Mouse (Mus musculus) limb, embryonic 13.5 days (tissue): ENCODE measurements around the gene Nagpa. TPM values are rescaled to one million over a fixed set of nuclear protein-coding genes. Genes with fewer than 3 reads are reported as not detected.
A peak's percentile ranks its signal among the peaks of the same experiment; 100 is the strongest.

Source experiments
- ATAC-seq: fragments of 200-750 bp; cut with Nextera tagmentation; 2 replicates; pipeline ENCODE4 v1.8.0; 2017; ENCODE audit warnings: low read depth, moderate number of reproducible peaks, moderate TSS enrichment; ENCODE audit not compliant: low FRiP score
- H3K27ac ChIP-seq: fragments of 300-500 bp; sonication (generic); 2 replicates; pipeline ENCODE4 v1.5.1; 2015; ENCODE audit warnings: inconsistent platforms, mild to moderate bottlenecking, moderate library complexity
- H3K27me3 ChIP-seq: fragments of 300-500 bp; sonication (generic); 2 replicates; pipeline ENCODE4 v1.6.1; 2015; ENCODE audit warnings: mild to moderate bottlenecking, inconsistent platforms
- H3K36me3 ChIP-seq: fragments of 300-500 bp; sonication (generic); 2 replicates; pipeline ENCODE4 v1.6.1; 2015; ENCODE audit warnings: inconsistent platforms, mild to moderate bottlenecking, moderate library complexity
- H3K4me1 ChIP-seq: fragments of 300-500 bp; sonication (generic); 2 replicates; pipeline ENCODE4 v1.6.1; 2015; ENCODE audit warnings: inconsistent platforms
- H3K4me2 ChIP-seq: fragments of 300-500 bp; sonication (generic); replicated peaks from 2 replicates; pipeline ENCODE4 v1.6.1; 2015; ENCODE audit warnings: inconsistent platforms, mild to moderate bottlenecking, moderate library complexity
- H3K4me3 ChIP-seq: fragments of 300-500 bp; sonication (generic); 2 replicates; pipeline ENCODE4 v1.5.1; 2015; ENCODE audit warnings: moderate library complexity, mild to moderate bottlenecking, inconsistent platforms
- H3K9ac ChIP-seq: fragments of 300-500 bp; sonication (generic); 2 replicates; pipeline ENCODE4 v1.6.1; 2015; ENCODE audit warnings: mild to moderate bottlenecking, inconsistent platforms
- H3K9me3 ChIP-seq: fragments of 300-500 bp; sonication (generic); 2 replicates; pipeline ENCODE4 v1.6.1; 2016; ENCODE audit warnings: inconsistent platforms
- WGBS: fragments of 180-500 bp; shearing (Covaris S2); methylation state at CpG from one replicate; pipeline ENCODE4 v1.1.7; 2015; 5-methylcytosine and 5-hydroxymethylcytosine counted together
- microRNA-seq: library from miRNA; unstranded; fragments of <30 nt; microRNA quantifications from one replicate; pipeline ENCODE4, GENCODE M21; 2016
- polyA plus RNA-seq: library from polyadenylated mRNA; unstranded; fragments of >200 nt; fragmentation: Nextera tagmentation; extraction: Ambion mirVana; gene quantifications from 2 replicates; pipeline ENCODE4 v1.2.1, GENCODE M21; 2015

Gene Nagpa
- polyA plus RNA-seq, 1 experiment from 2014 or later = 16.5 TPM

GRCm38 (mm10) chr16:5150544-5150943, 53.3 kb downstream of the Nagpa start:
- peaks cover 29% of the 10 kb centered on the region for H3K27me3 ChIP-seq
- no peak for ATAC-seq
- no peak overlapping the region for H3K4me2 ChIP-seq
- no peak overlapping the region for H3K9ac ChIP-seq
- H3K4me3 ChIP-seq = no peak overlapping the region
- H3K4me1 ChIP-seq = peaks cover 10% of the 10 kb centered on the region
- no peak overlapping the region for H3K27ac ChIP-seq
- WGBS = 81% methylated on average over 10 of the region's 10 CpGs
- H3K9me3 ChIP-seq = no peaks in the 10 kb centered on the region
- no peaks in the 10 kb centered on the region for H3K36me3 ChIP-seq

GRCm38 (mm10) chr16:5147037-5147385, 56.8 kb downstream of the Nagpa start, which contains the start of gene Sec14l5:
TSS of gene Sec14l5 (plus strand) at chr16:5147109.
- peak within 1 kb of the TSS; percentile 62 for H3K4me2 ChIP-seq
- no peaks in the 10 kb centered on the region for H3K9me3 ChIP-seq
- peak within 1 kb of the TSS; percentile 31 for H3K4me3 ChIP-seq
- H3K4me1 ChIP-seq = peaks cover 10% of the 10 kb centered on the region
- no peak within 1 kb of the TSS; the same call in 1 of the 2 replicates for H3K9ac ChIP-seq
- no peak within 1 kb of the TSS for H3K27ac ChIP-seq
- no peaks in the 10 kb centered on the region for H3K36me3 ChIP-seq
- no peak; the same call in none of the 2 replicates for ATAC-seq
- 19% methylated on average over 13 of the region's 13 CpGs for WGBS
- H3K27me3 ChIP-seq = peaks cover 29% of the 10 kb centered on the region

GRCm38 (mm10) chr16:5146367-5147036, 57.3 kb downstream of the Nagpa start:
- H3K27me3 ChIP-seq = peaks cover 29% of the 10 kb centered on the region
- H3K36me3 ChIP-seq = no peaks in the 10 kb centered on the region

GRCm38 (mm10) chr16:5145570-5145969, 58.2 kb downstream of the Nagpa start:
- Histone ChIP-seq H3K4me1 (peaks cover 10% of the 10 kb centered on the region), H3K9me3 (no peaks in the 10 kb centered on the region), H3K9ac (no peak overlapping the region), H3K4me3 (no peak overlapping the region), H3K27ac (no peak overlapping the region), H3K36me3 (no peaks in the 10 kb centered on the region), H3K27me3 (peaks cover 29% of the 10 kb centered on the region), H3K4me2 (peak overlapping the region; percentile 62)
- WGBS = under 1% methylated on average over 7 of the region's 7 CpGs
- ATAC-seq = peak; percentile 38; the same call in 1 of the 2 replicates

More at GRCm38 (mm10) chr16:5146367-5147036, 57.3 kb downstream of the Nagpa start:
- peak; percentile 92 for ATAC-seq
- Histone ChIP-seq H3K27ac (no peak overlapping the region), H3K4me3 (peak overlapping the region; percentile 31), H3K9ac (no peak overlapping the region; the same call in 1 of the 2 replicates), H3K4me1 (peaks cover 10% of the 10 kb centered on the region), H3K4me2 (peak overlapping the region; percentile 62), H3K9me3 (no peaks in the 10 kb centered on the region)
- 1% methylated on average over 26 of the region's 26 CpGs for WGBS

Small RNAs within 50 kb of the gene (microRNA-seq; reads per million reads assigned to microRNA genes)
- gene Gm23689 = not detected
- gene Gm26095 = not detected
- gene Mir6364 = not detected

Other genes starting within 250 kb of the Nagpa start
- 76.2 and 76.4 TPM in 2 replicates for gene Anks3, start 239.8 kb downstream of the Nagpa start, polyA plus RNA-seq
- not detected in 2 replicates for gene Sept12, start 206.2 kb downstream of the Nagpa start, polyA plus RNA-seq
- 4.1 and 4.8 TPM in 2 replicates for gene Smim22, start 196.7 kb downstream of the Nagpa start, polyA plus RNA-seq
- gene Rogdi, start 190.5 kb downstream of the Nagpa start, polyA plus RNA-seq = 63.6 and 67.4 TPM in 2 replicates
- gene Glyr1, start 154.1 kb downstream of the Nagpa start, polyA plus RNA-seq = 140 and 150 TPM in 2 replicates
- gene Ubn1, start 154.0 kb downstream of the Nagpa start, polyA plus RNA-seq = 21.6 and 22.8 TPM in 2 replicates
- gene Ppl, start 71.6 kb downstream of the Nagpa start, polyA plus RNA-seq = 5.5 and 5.8 TPM in 2 replicates
- 0.06 and 0.10 TPM in 2 replicates for gene Sec14l5, start 56.9 kb downstream of the Nagpa start, polyA plus RNA-seq
- gene AU021092, start 18.3 kb upstream of the Nagpa start, polyA plus RNA-seq = 1.7 and 2.0 TPM in 2 replicates
- gene Alg1, start 29.6 kb upstream of the Nagpa start, polyA plus RNA-seq = 34.0 and 35.8 TPM in 2 replicates
- gene Eef2kmt, start 52.0 kb upstream of the Nagpa start, polyA plus RNA-seq = 19.4 and 21.7 TPM in 2 replicates